Comparison of ENCODE assay signal across 8 mouse cellular contexts in genomic region chr6:122874720-122875389, GRCm38 (mm10). TPM values are rescaled to one million over a fixed set of nuclear protein-coding genes. Genes with fewer than 3 reads are reported as not detected.
DNase-seq lines count a peak whose midpoint lies in the region; ATAC-seq and TF ChIP-seq lines count a peak whose summit lies in the region.

No protein-coding gene starts in this region.

- peak overlapping the region; percentile 94 for H3K27ac ChIP-seq in heart, embryonic 15.5 days
- peak overlapping the region; percentile 87 for H3K27ac ChIP-seq in embryonic facial prominence, embryonic 13.5 days
- peak overlapping the region; percentile 84 for H3K27ac ChIP-seq in limb, embryonic 10.5 days
- peak overlapping the region; percentile 94 for H3K27ac ChIP-seq in midbrain, embryonic 16.5 days (ENCODE audit: low read length)

- H3K4me2 ChIP-seq in heart, embryonic 15.5 days = peak overlapping the region; percentile 64
- H3K4me2 ChIP-seq in embryonic facial prominence, embryonic 13.5 days = peak overlapping the region; percentile 60
- peak overlapping the region; percentile 60 for H3K4me2 ChIP-seq in midbrain, embryonic 16.5 days (ENCODE audit: low read length)

- peak overlapping the region; percentile 97 for H3K9ac ChIP-seq in heart, embryonic 15.5 days
- H3K9ac ChIP-seq in embryonic facial prominence, embryonic 13.5 days = peak overlapping the region; percentile 88
- H3K9ac ChIP-seq in midbrain, embryonic 16.5 days (ENCODE audit: low read depth, low read length) = peak overlapping the region; percentile 85

- peaks cover 13% of the 10 kb centered on the region for H3K4me1 ChIP-seq in heart, embryonic 15.5 days (replicated peaks)
- H3K4me1 ChIP-seq in G1E (ENCODE audit: insufficient read depth, low read depth, low read length) = peaks cover 34% of the 10 kb centered on the region
- peaks cover 16% of the 10 kb centered on the region for H3K4me1 ChIP-seq in embryonic facial prominence, embryonic 13.5 days
- peaks cover 5% of the 10 kb centered on the region; the same call in 1 of the 2 replicates for H3K4me1 ChIP-seq in limb, embryonic 10.5 days
- H3K4me1 ChIP-seq in midbrain, embryonic 16.5 days (ENCODE audit: control insufficient read depth, insufficient read depth, low read length) = peaks cover 13% of the 10 kb centered on the region

- peaks cover 8% of the 10 kb centered on the region; the same call in 1 of the 2 replicates for H3K36me3 ChIP-seq in heart, embryonic 15.5 days
- peaks cover 42% of the 10 kb centered on the region for H3K36me3 ChIP-seq in G1E (replicated peaks)
- H3K36me3 ChIP-seq in embryonic facial prominence, embryonic 13.5 days = peaks cover 8% of the 10 kb centered on the region
- peaks cover 39% of the 10 kb centered on the region for H3K36me3 ChIP-seq in limb, embryonic 10.5 days
- 0 out of 2 replicates have a peak, but pooled peaks cover 2% of the 10 kb centered on the region for H3K36me3 ChIP-seq in midbrain, embryonic 16.5 days (ENCODE audit: control insufficient read depth, insufficient read depth, low read length)

- intact Hi-C loops in heart, postnatal 25 days (cut with DNase I) = loop anchor here (5.0 kb wide), 2 partner anchors 43 to 133 kb away; no protein-coding TSS in a partner anchor

- no peaks in the 10 kb centered on the region for H3K27me3 ChIP-seq in heart, embryonic 15.5 days
- H3K27me3 ChIP-seq in G1E (ENCODE audit: insufficient read depth, low read length) = no peaks in the 10 kb centered on the region
- H3K27me3 ChIP-seq in embryonic facial prominence, embryonic 13.5 days = no peaks in the 10 kb centered on the region
- H3K27me3 ChIP-seq in limb, embryonic 10.5 days (ENCODE audit: low read depth, poor library complexity, severe bottlenecking) = no peaks in the 10 kb centered on the region
- no peaks in the 10 kb centered on the region for H3K27me3 ChIP-seq in midbrain, embryonic 16.5 days (ENCODE audit: control insufficient read depth, insufficient read depth, low read depth, low read length)

- no peaks in the 10 kb centered on the region for H3K9me3 ChIP-seq in heart, embryonic 15.5 days (replicated peaks)
- no peaks in the 10 kb centered on the region for H3K9me3 ChIP-seq in G1E (replicated peaks)
- no peaks in the 10 kb centered on the region for H3K9me3 ChIP-seq in embryonic facial prominence, embryonic 13.5 days
- H3K9me3 ChIP-seq in limb, embryonic 10.5 days (replicated peaks) = no peaks in the 10 kb centered on the region
- H3K9me3 ChIP-seq in midbrain, embryonic 16.5 days (replicated peaks; ENCODE audit: control insufficient read depth, low read length, poor library complexity, severe bottlenecking) = no peaks in the 10 kb centered on the region

- ATAC-seq in heart, embryonic 15.5 days (replicated peaks; ENCODE audit: insufficient number of reproducible peaks, insufficient read depth, low FRiP score, low read depth) = peak; percentile 72
- 0 out of 2 replicates have a peak, but pooled peaks have one; percentile 4 for ATAC-seq in G1E (ENCODE audit: extremely low read depth, insufficient number of reproducible peaks, low FRiP score, poor library complexity, severe bottlenecking)
- ATAC-seq in embryonic facial prominence, embryonic 13.5 days (ENCODE audit: insufficient number of reproducible peaks, insufficient read depth, low FRiP score, low TSS enrichment, low read depth) = no peak
- peak; percentile 87 for ATAC-seq in midbrain, embryonic 16.5 days

- peak overlapping the region; percentile 97 for H3K4me3 ChIP-seq in heart, embryonic 15.5 days
- H3K4me3 ChIP-seq in G1E (ENCODE audit: low read depth, low read length) = peak overlapping the region; percentile 88
- H3K4me3 ChIP-seq in embryonic facial prominence, embryonic 13.5 days = peak overlapping the region; percentile 80
- H3K4me3 ChIP-seq in limb, embryonic 10.5 days = peak overlapping the region; percentile 63
- H3K4me3 ChIP-seq in midbrain, embryonic 16.5 days (ENCODE audit: low read depth, low read length) = peak overlapping the region; percentile 88

- WGBS in heart, embryonic 15.5 days = 1% methylated on average over 31 of the region's 31 CpGs
- WGBS in embryonic facial prominence, embryonic 13.5 days = under 1% methylated on average over 31 of the region's 31 CpGs
- WGBS in limb, embryonic 10.5 days = under 1% methylated on average over 31 of the region's 31 CpGs
- under 1% methylated on average over 31 of the region's 31 CpGs for WGBS in midbrain, embryonic 16.5 days

- DNase-seq in heart, postnatal 25 days (ENCODE audit: low spot score) = no peak
- DNase-seq in G1E (ENCODE audit: low spot score) = peak; percentile 38
- DNase-seq in limb, embryonic 10.5 days (ENCODE audit: low spot score) = no peak
- no peak for DNase-seq in urinary bladder, adult 18-20 months (ENCODE audit: low spot score in 2 of 2)
- DNase-seq in gastrocnemius, postnatal 25 days = no peak

- no peak for TF ChIP-seq CTCF in G1E (IDR thresholded peaks at IDR 0.05; ENCODE audit: low read depth, low read length)

RNA-seq across cellular contexts. Expression of gene Necap1, which starts 0.6 kb away (rescaled TPM):
- 48.3 and 49.5 TPM in 2 replicates for polyA plus RNA-seq in heart, embryonic 15.5 days (2015; fragmentation: Nextera tagmentation; extraction: Ambion mirVana)
- 10 to 100 TPM; 22.1 to 24.9 TPM for total RNA-seq in heart, postnatal 25 days (2021)
- 30.8 and 40.5 TPM in 2 replicates for total RNA-seq in G1E (2014; fragmentation: Nextera tagmentation)
- total RNA-seq in G1E (2017) = 19.4 and 19.9 TPM in 2 replicates
- polyA plus RNA-seq in G1E (2012) = 8.1 and 10.4 TPM in 2 replicates
- polyA plus RNA-seq in embryonic facial prominence, embryonic 13.5 days (2015; fragmentation: Nextera tagmentation; extraction: Ambion mirVana) = 57.0 and 65.2 TPM in 2 replicates
- polyA plus RNA-seq in limb, embryonic 10.5 days (2016; fragmentation: Nextera tagmentation; extraction: Ambion mirVana) = 52.1 and 56.2 TPM in 2 replicates
- 162 and 177 TPM in 2 replicates for polyA plus RNA-seq in midbrain, embryonic 16.5 days (2015; fragmentation: Nextera tagmentation; extraction: Ambion mirVana)
- total RNA-seq in gastrocnemius, postnatal 25 days (2021) = 10 to 100 TPM; 17.4 to 18.3 TPM

RNA-seq across cellular contexts. Expression of gene C3ar1, which starts 18.9 kb away (rescaled TPM):
- polyA plus RNA-seq in heart, embryonic 15.5 days (2015; fragmentation: Nextera tagmentation; extraction: Ambion mirVana) = 2.8 and 4.3 TPM in 2 replicates
- total RNA-seq in heart, postnatal 25 days (2021) = 1 to 10 TPM; 2.9 to 3.3 TPM
- not detected in 2 replicates for total RNA-seq in G1E (2014; fragmentation: Nextera tagmentation)
- 0.23 and 0.38 TPM in 2 replicates for total RNA-seq in G1E (2017)
- not detected in 2 replicates for polyA plus RNA-seq in G1E (2012)
- 2.3 and 3.2 TPM in 2 replicates for polyA plus RNA-seq in embryonic facial prominence, embryonic 13.5 days (2015; fragmentation: Nextera tagmentation; extraction: Ambion mirVana)
- 0.73 and 1.2 TPM in 2 replicates for polyA plus RNA-seq in limb, embryonic 10.5 days (2016; fragmentation: Nextera tagmentation; extraction: Ambion mirVana)
- polyA plus RNA-seq in midbrain, embryonic 16.5 days (2015; fragmentation: Nextera tagmentation; extraction: Ambion mirVana) = 1.1 and 1.4 TPM in 2 replicates
- total RNA-seq in gastrocnemius, postnatal 25 days (2021) = under 1 TPM; 0.82 to 0.91 TPM

RNA-seq across cellular contexts. Expression of gene Clec4a1, which starts 46.8 kb away (rescaled TPM):
- polyA plus RNA-seq in heart, embryonic 15.5 days (2015; fragmentation: Nextera tagmentation; extraction: Ambion mirVana) = 2.0 and 2.3 TPM in 2 replicates
- total RNA-seq in heart, postnatal 25 days (2021) = 1 to 10 TPM; 3.6 to 4.7 TPM
- total RNA-seq in G1E (2014; fragmentation: Nextera tagmentation) = 2.0 TPM in 1 of 2 replicates, not detected in the other
- 0.05 TPM in 1 of 2 replicates, not detected in the other for total RNA-seq in G1E (2017)
- not detected in 2 replicates for polyA plus RNA-seq in G1E (2012)
- polyA plus RNA-seq in embryonic facial prominence, embryonic 13.5 days (2015; fragmentation: Nextera tagmentation; extraction: Ambion mirVana) = 1.5 and 2.5 TPM in 2 replicates
- polyA plus RNA-seq in limb, embryonic 10.5 days (2016; fragmentation: Nextera tagmentation; extraction: Ambion mirVana) = 0.40 and 0.56 TPM in 2 replicates
- 0.97 and 1.4 TPM in 2 replicates for polyA plus RNA-seq in midbrain, embryonic 16.5 days (2015; fragmentation: Nextera tagmentation; extraction: Ambion mirVana)
- total RNA-seq in gastrocnemius, postnatal 25 days (2021) = 1 to 10 TPM; 1.3 to 1.9 TPM

RNA-seq across cellular contexts. Expression of gene Foxj2, which starts 55.1 kb away (rescaled TPM):
- polyA plus RNA-seq in heart, embryonic 15.5 days (2015; fragmentation: Nextera tagmentation; extraction: Ambion mirVana) = 5.0 and 6.7 TPM in 2 replicates
- 10 to 100 TPM; 31.8 to 37.0 TPM for total RNA-seq in heart, postnatal 25 days (2021)
- 24.3 and 27.8 TPM in 2 replicates for total RNA-seq in G1E (2014; fragmentation: Nextera tagmentation)
- 3.9 and 4.0 TPM in 2 replicates for total RNA-seq in G1E (2017)
- polyA plus RNA-seq in G1E (2012) = 18.6 and 20.5 TPM in 2 replicates
- 6.2 and 6.8 TPM in 2 replicates for polyA plus RNA-seq in embryonic facial prominence, embryonic 13.5 days (2015; fragmentation: Nextera tagmentation; extraction: Ambion mirVana)
- polyA plus RNA-seq in limb, embryonic 10.5 days (2016; fragmentation: Nextera tagmentation; extraction: Ambion mirVana) = 1.7 and 3.2 TPM in 2 replicates
- polyA plus RNA-seq in midbrain, embryonic 16.5 days (2015; fragmentation: Nextera tagmentation; extraction: Ambion mirVana) = 8.4 and 9.4 TPM in 2 replicates
- 10 to 100 TPM; 18.4 to 20.9 TPM for total RNA-seq in gastrocnemius, postnatal 25 days (2021)
